Mouse (Mus musculus) forebrain, embryonic 14.5 days (tissue): Measurements from ENCODE around the gene Nr2e1. TPM values are rescaled to one million over a fixed set of nuclear protein-coding genes. Genes with fewer than 3 reads are reported as not detected.

Experiments
- ATAC-seq: fragments of 200-750 bp; cut with Nextera tagmentation; 2 replicates; pipeline ENCODE4 v1.8.0; 2017; ENCODE audit warnings: mild to moderate bottlenecking, moderate library complexity
- DNase-seq: peaks from one replicate; pipeline ENCODE4 v3.0.0-alpha.2; 2015; ENCODE audit warnings: low spot score
- H3K27ac ChIP-seq: fragments of 300-500 bp; sonication (generic); 2 replicates; pipeline ENCODE4 v1.5.1; 2014; ENCODE audit warnings: low read depth, mild to moderate bottlenecking, control low read depth, low read length, moderate library complexity
- H3K27me3 ChIP-seq: fragments of 300-500 bp; sonication (generic); replicated peaks from 2 replicates; pipeline ENCODE4 v1.6.1; 2014; ENCODE audit warnings: low read length, control low read depth, mixed read lengths; ENCODE audit not compliant: control insufficient read depth, insufficient read depth
- H3K36me3 ChIP-seq: fragments of 300-500 bp; sonication (generic); 2 replicates; pipeline ENCODE4 v1.6.1; 2014; ENCODE audit warnings: low read length, control low read depth; ENCODE audit not compliant: control insufficient read depth, insufficient read depth
- H3K4me1 ChIP-seq: fragments of 300-500 bp; sonication (generic); 2 replicates; pipeline ENCODE4 v1.6.1; 2014; ENCODE audit warnings: antibody characterized with exemption, low read length, control low read depth; ENCODE audit not compliant: control insufficient read depth, insufficient read depth
- H3K4me2 ChIP-seq: fragments of 300-500 bp; sonication (generic); 2 replicates; pipeline ENCODE4 v1.6.1; 2014; ENCODE audit warnings: mild to moderate bottlenecking, control low read depth, low read length
- H3K4me3 ChIP-seq: fragments of 300-500 bp; sonication (generic); 2 replicates; pipeline ENCODE4 v1.5.1; 2014; ENCODE audit warnings: low read depth, low read length, control low read depth
- H3K9ac ChIP-seq: fragments of 300-500 bp; sonication (generic); 2 replicates; pipeline ENCODE4 v1.6.1; 2014; ENCODE audit warnings: mild to moderate bottlenecking, low read length, control low read depth, moderate library complexity
- H3K9me3 ChIP-seq: fragments of 300-500 bp; sonication (generic); replicated peaks from 2 replicates; pipeline ENCODE4 v1.6.1; 2016; ENCODE audit warnings: low read length, control low read depth, mixed read lengths; ENCODE audit not compliant: control insufficient read depth
- WGBS: fragments of 180-500 bp; shearing (Covaris S2); extraction: QIAGEN DNeasy Blood & Tissue Kit; methylation state at CpG from one replicate; pipeline ENCODE4 v1.1.7; 2014; 5-methylcytosine and 5-hydroxymethylcytosine counted together
- polyA plus RNA-seq: library from polyadenylated mRNA; unstranded; fragments of >200 nt; fragmentation: Nextera tagmentation; extraction: Ambion mirVana; gene quantifications from 2 replicates; pipeline ENCODE4 v1.2.1, GENCODE M21; 2014

The Nr2e1 gene
- polyA plus RNA-seq, result 33.2 and 39.4 TPM in 2 replicates

GRCm38 (mm10) chr10:42583157-42583872, at the start of gene Nr2e1, which contains the start of gene Ostm1:
Nr2e1 (minus strand) TSS chr10:42583632.
Ostm1 (plus strand) TSS chr10:42583822.
- DNase-seq (peak; percentile 96), ATAC-seq (peak; percentile 80)
- H3K4me1 ChIP-seq, result peaks cover 32% of the 10 kb centered on the region
- H3K36me3 ChIP-seq, result no peaks in the 10 kb centered on the region
- no peaks in the 10 kb centered on the region for H3K9me3 ChIP-seq
- H3K27ac ChIP-seq, result peak within 1 kb of the TSS; percentile 75
- H3K9ac ChIP-seq, result peak within 1 kb of the TSS; percentile 90
- H3K27me3 ChIP-seq, result 0 out of 2 replicates have a peak, but pooled peaks cover 4% of the 10 kb centered on the region
- peak within 1 kb of the TSS; percentile 86 for H3K4me2 ChIP-seq
- H3K4me3 ChIP-seq, result peak within 1 kb of the TSS; percentile 68
- 1% methylated on average over 43 of the region's 43 CpGs for WGBS

DNA sequence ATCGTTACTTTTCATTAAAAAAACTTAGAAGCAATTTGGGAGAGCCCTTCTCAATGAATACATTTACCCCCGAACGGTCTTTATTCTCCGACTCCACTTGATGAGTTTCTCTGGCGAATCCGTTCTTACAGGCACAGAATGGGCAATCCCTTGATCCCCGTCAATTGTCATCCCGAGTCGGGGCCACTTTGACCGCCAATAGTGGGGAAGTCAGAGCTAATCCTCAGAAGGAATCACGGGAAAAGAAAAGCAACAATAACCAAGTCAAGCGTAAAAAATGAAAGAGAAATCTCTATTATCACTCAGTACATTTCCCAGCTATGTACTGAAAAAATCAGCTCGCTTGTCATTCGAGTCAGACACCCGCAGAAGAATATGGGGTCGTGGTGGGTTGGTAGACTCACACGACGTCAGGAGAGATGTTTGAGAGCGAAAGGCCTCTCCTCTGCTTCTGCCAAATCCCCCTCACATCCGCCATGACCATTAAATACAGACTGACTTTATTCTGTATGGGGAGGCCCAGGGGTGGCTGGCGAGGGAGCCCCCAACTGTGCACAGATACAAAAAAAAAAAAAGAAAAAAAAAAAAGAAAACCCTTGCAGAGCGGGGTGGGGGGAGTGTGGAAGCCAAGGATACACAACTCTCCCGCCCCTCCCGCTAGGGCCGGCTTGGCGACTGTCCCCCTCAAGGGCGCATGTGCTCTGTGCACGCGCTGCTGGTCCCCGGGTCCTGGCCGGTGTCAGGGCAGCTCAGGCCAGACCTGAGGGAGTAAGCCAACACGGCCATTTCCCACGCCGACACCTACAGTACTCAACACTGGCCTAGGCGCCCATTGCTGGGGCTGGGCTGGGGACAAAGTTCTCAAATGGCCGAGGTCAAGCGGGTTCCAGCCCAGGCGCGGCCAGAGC, 49.3 kb upstream of the Nr2e1 start:
- peak; percentile 69 for DNase-seq
- ATAC-seq, result peak; percentile 11; the same call in 1 of the 2 replicates
- Histone ChIP-seq H3K4me1 (peaks cover 56% of the 10 kb centered on the region), H3K36me3 (no peaks in the 10 kb centered on the region), H3K4me3 (peak overlapping the region; percentile 28), H3K27me3 (peaks cover 3% of the 10 kb centered on the region; the same call in 1 of the 2 replicates), H3K9me3 (no peaks in the 10 kb centered on the region), H3K27ac (peak overlapping the region; percentile 90), H3K4me2 (peak overlapping the region; percentile 69), H3K9ac (peak overlapping the region; percentile 59)
- 2% methylated on average over 39 of the region's 39 CpGs for WGBS

GRCm38 (mm10) chr10:42631754-42632452, 48.5 kb upstream of the Nr2e1 start:
- Histone ChIP-seq H3K9ac (peak overlapping the region; percentile 59), H3K27ac (peak overlapping the region; percentile 90), H3K4me3 (peak overlapping the region; percentile 28), H3K4me2 (peak overlapping the region; percentile 69), H3K4me1 (peaks cover 55% of the 10 kb centered on the region), H3K9me3 (no peaks in the 10 kb centered on the region), H3K27me3 (peaks cover 3% of the 10 kb centered on the region; the same call in 1 of the 2 replicates), H3K36me3 (no peaks in the 10 kb centered on the region)
- ATAC-seq, result peak; percentile 18; the same call in 1 of the 2 replicates
- under 1% methylated on average over 42 of the region's 42 CpGs for WGBS
- DNase-seq, result peak; percentile 44

- H3K27ac ChIP-seq, result peak overlapping the region; percentile 90
- H3K9me3 ChIP-seq, result no peaks in the 10 kb centered on the region
- 0 out of 2 replicates have a peak overlapping the region, but pooled peaks have one; percentile 1 for H3K4me3 ChIP-seq
- peak; percentile 91 for DNase-seq
- peaks cover 3% of the 10 kb centered on the region; the same call in 1 of the 2 replicates for H3K27me3 ChIP-seq
- 1% methylated on average over 19 of the region's 19 CpGs for WGBS
- H3K9ac ChIP-seq, result peak overlapping the region; percentile 59; the same call in 1 of the 2 replicates
- H3K4me2 ChIP-seq, result peak overlapping the region; percentile 69
- no peaks in the 10 kb centered on the region for H3K36me3 ChIP-seq
- peak; percentile 62 for ATAC-seq
- peaks cover 46% of the 10 kb centered on the region for H3K4me1 ChIP-seq
Observed at GRCm38 (mm10) chr10:42630596-42631355, 47.3 kb upstream of the Nr2e1 start.

- Histone ChIP-seq H3K9ac (no peak overlapping the region), H3K4me1 (peaks cover 10% of the 10 kb centered on the region; the same call in 1 of the 2 replicates), H3K36me3 (no peaks in the 10 kb centered on the region), H3K27me3 (no peaks in the 10 kb centered on the region; the same call in 1 of the 2 replicates), H3K4me3 (no peak overlapping the region), H3K9me3 (no peaks in the 10 kb centered on the region), H3K4me2 (no peak overlapping the region), H3K27ac (no peak overlapping the region)
- DNase-seq (no peak), ATAC-seq (no peak)
- WGBS, result 87% methylated on average over 2 of the region's 2 CpGs
Observed at GRCm38 (mm10) chr10:42625907-42626306, 42.5 kb upstream of the Nr2e1 start.

DNA sequence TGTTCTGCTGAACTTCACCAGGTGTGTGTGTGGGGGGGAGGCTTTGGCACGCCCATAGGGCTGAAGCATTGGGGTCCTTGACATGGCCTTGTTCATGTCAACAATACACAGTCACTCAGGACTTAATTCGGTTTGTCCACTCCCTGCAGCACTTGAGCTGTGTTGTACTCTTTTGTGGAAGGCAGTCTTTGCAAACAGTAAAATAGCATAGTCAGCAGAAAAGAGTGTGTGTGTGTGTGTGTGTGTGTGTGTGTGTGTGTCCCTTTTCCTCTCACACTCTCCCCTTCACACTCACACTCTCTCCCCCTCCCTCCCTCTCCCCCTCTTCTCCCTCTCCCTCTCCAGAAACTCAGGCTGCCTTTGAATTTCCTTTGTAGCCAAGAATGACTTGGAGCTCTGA, 34.9 kb upstream of the Nr2e1 start:
- H3K27me3 ChIP-seq, result no peaks in the 10 kb centered on the region
- H3K4me1 ChIP-seq, result peaks cover 5% of the 10 kb centered on the region
- H3K9ac ChIP-seq, result no peak overlapping the region
- no peak overlapping the region for H3K27ac ChIP-seq
- no peaks in the 10 kb centered on the region for H3K36me3 ChIP-seq
- WGBS, result 30% methylated on average over 2 of the region's 2 CpGs
- no peak overlapping the region for H3K4me2 ChIP-seq
- H3K9me3 ChIP-seq, result no peaks in the 10 kb centered on the region
- H3K4me3 ChIP-seq, result no peak overlapping the region
- ATAC-seq, result no peak
- no peak for DNase-seq

GRCm38 (mm10) chr10:42614766-42615165, 31.3 kb upstream of the Nr2e1 start:
- Histone ChIP-seq H3K36me3 (no peaks in the 10 kb centered on the region), H3K4me1 (peaks cover 5% of the 10 kb centered on the region), H3K27me3 (no peaks in the 10 kb centered on the region), H3K9ac (no peak overlapping the region), H3K4me2 (no peak overlapping the region), H3K9me3 (no peaks in the 10 kb centered on the region), H3K27ac (no peak overlapping the region), H3K4me3 (no peak overlapping the region)
- WGBS, result 32% methylated on average over 9 of the region's 9 CpGs
- no peak for DNase-seq
- no peak for ATAC-seq
